Mouse (Mus musculus) heart, embryonic 14.5 days (tissue): ENCODE measurements at regions not wholly inside any gene's neighbourhood (a gene's known extent, or its start where the extent isn't known, plus 50 kb on each side); places are given as distances from the start of the nearest gene placed in this dataset.

Experiments used
- ATAC-seq: fragments of 200-750 bp; cut with Nextera tagmentation; 2 replicates; pipeline ENCODE4 v1.8.0; 2017; ENCODE audit warnings: low read depth, moderate TSS enrichment; ENCODE audit not compliant: insufficient number of reproducible peaks, insufficient read depth, low FRiP score
- H3K27ac ChIP-seq, 2 experiments: fragments of 200-500 bp in 1 of 2; fragments of 300-500 bp in 1 of 2; sonication (generic) in 1 of 2; replicated peaks in 1 of 2; 2 replicates each; pipeline ENCODE4 v1.5.1; 2012 to 2014; ENCODE audit warnings: low read depth in 2 of 2, low read length in 2 of 2, control low read depth in 1 of 2, mild to moderate bottlenecking in 1 of 2, mixed read lengths in 1 of 2; ENCODE audit not compliant: control insufficient read depth in 1 of 2, insufficient read depth in 1 of 2
- H3K27me3 ChIP-seq: fragments of 300-500 bp; sonication (generic); 2 replicates; pipeline ENCODE4 v1.6.1; 2014; ENCODE audit warnings: mild to moderate bottlenecking, low read length, control low read depth; ENCODE audit not compliant: control insufficient read depth, insufficient read depth
- H3K36me3 ChIP-seq: fragments of 300-500 bp; sonication (generic); 2 replicates; pipeline ENCODE4 v1.6.1; 2014; ENCODE audit warnings: mild to moderate bottlenecking, control low read depth, low read length, mixed read lengths; ENCODE audit not compliant: control insufficient read depth, insufficient read depth
- H3K4me1 ChIP-seq, 2 experiments: fragments of 200-500 bp in 1 of 2; fragments of 300-500 bp in 1 of 2; sonication (generic) in 1 of 2; 2 replicates each; pipeline ENCODE4 v1.6.1; 2012 to 2014; ENCODE audit warnings: low read length in 2 of 2, control low read depth in 1 of 2, mixed read lengths in 1 of 2; ENCODE audit not compliant: control insufficient read depth in 2 of 2, insufficient read depth in 2 of 2
- H3K4me2 ChIP-seq: fragments of 300-500 bp; sonication (generic); 2 replicates; pipeline ENCODE4 v1.6.1; 2014; ENCODE audit warnings: mild to moderate bottlenecking, low read length
- H3K4me3 ChIP-seq, 2 experiments: fragments of 200-500 bp in 1 of 2; fragments of 300-500 bp in 1 of 2; sonication (generic) in 1 of 2; 2 replicates each; pipeline ENCODE4 v1.5.1; 2012 to 2014; ENCODE audit warnings: low read length in 2 of 2, mild to moderate bottlenecking in 2 of 2, control low read depth in 1 of 2, low read depth in 1 of 2, moderate library complexity in 1 of 2; ENCODE audit not compliant: control insufficient read depth in 1 of 2, insufficient read depth in 1 of 2
- H3K9ac ChIP-seq: fragments of 300-500 bp; sonication (generic); 2 replicates; pipeline ENCODE4 v1.6.1; 2014; ENCODE audit warnings: mild to moderate bottlenecking, low read length
- H3K9me3 ChIP-seq: fragments of 300-500 bp; sonication (generic); 2 replicates; pipeline ENCODE4 v1.6.1; 2016; ENCODE audit warnings: low read length, control low read depth; ENCODE audit not compliant: control insufficient read depth
- WGBS: fragments of 180-500 bp; shearing (Covaris S2); extraction: QIAGEN DNeasy Blood & Tissue Kit; methylation state at CpG from one replicate; pipeline ENCODE4 v1.1.7; 2014; 5-methylcytosine and 5-hydroxymethylcytosine counted together

GRCm38 (mm10) chr2:18588232-18588631 is 84.0 kb upstream of the Commd3 start:
- peak overlapping the region; percentile 68 for H3K9ac ChIP-seq
- no peaks in the 10 kb centered on the region; a peak in 1 of 4 replicates for H3K4me1 ChIP-seq
- H3K27me3 ChIP-seq: no peaks in the 10 kb centered on the region; the same call in 1 of the 2 replicates
- no peaks in the 10 kb centered on the region for H3K9me3 ChIP-seq
- H3K36me3 ChIP-seq: no peaks in the 10 kb centered on the region
- no peak overlapping the region for H3K27ac ChIP-seq
- H3K4me2 ChIP-seq: peak overlapping the region; percentile 68
- ATAC-seq: no peak
- WGBS: 3% methylated on average over 4 of the region's 4 CpGs
- H3K4me3 ChIP-seq: peak overlapping the region; percentile 60 to 65

GRCm38 (mm10) chr2:18587746-18588231 is 84.4 kb upstream of the Commd3 start:
- H3K27me3 ChIP-seq: no peaks in the 10 kb centered on the region; the same call in 1 of the 2 replicates
- peak overlapping the region; percentile 68 for H3K9ac ChIP-seq
- H3K36me3 ChIP-seq: no peaks in the 10 kb centered on the region
- ATAC-seq: no peak
- no peaks in the 10 kb centered on the region; a peak in 1 of 4 replicates for H3K4me1 ChIP-seq
- H3K9me3 ChIP-seq: no peaks in the 10 kb centered on the region
- H3K27ac ChIP-seq: peak overlapping the region in 1 of 2 experiments; percentile 77; a peak in 2 of 4 replicates
- peak overlapping the region; percentile 60 to 65 for H3K4me3 ChIP-seq
- H3K4me2 ChIP-seq: peak overlapping the region; percentile 68
- 0% methylated on average over 16 of the region's 16 CpGs for whole genome bisulfite sequencing

GRCm38 (mm10) chr2:18586925-18587724 is 85.1 kb upstream of the Commd3 start:
- Histone ChIP-seq H3K4me3 (peak overlapping the region; percentile 60 to 65), H3K27me3 (no peaks in the 10 kb centered on the region; the same call in 1 of the 2 replicates), H3K4me2 (peak overlapping the region; percentile 68), H3K4me1 (no peaks in the 10 kb centered on the region; a peak in 1 of 4 replicates), H3K9me3 (no peaks in the 10 kb centered on the region), H3K36me3 (no peaks in the 10 kb centered on the region), H3K27ac (peak overlapping the region in 1 of 2 experiments; percentile 77; a peak in 3 of 4 replicates), H3K9ac (peak overlapping the region; percentile 68)
- WGBS: 1% methylated on average over 31 of the region's 31 CpGs
- peak; percentile 59; the same call in 1 of the 2 replicates for ATAC-seq

- Histone ChIP-seq H3K9me3 (no peaks in the 10 kb centered on the region), H3K4me1 (no peaks in the 10 kb centered on the region; a peak in 1 of 4 replicates), H3K4me3 (no peak overlapping the region), H3K9ac (no peak overlapping the region), H3K27me3 (no peaks in the 10 kb centered on the region; the same call in 1 of the 2 replicates), H3K4me2 (no peak overlapping the region), H3K27ac (no peak overlapping the region), H3K36me3 (no peaks in the 10 kb centered on the region)
- 45% methylated on average over 9 of the region's 9 CpGs for WGBS
- no peak for ATAC-seq
These were observed 86.4 kb upstream of the Commd3 start for GRCm38 (mm10) chr2:18585564-18586336.

GRCm38 (mm10) chr2:18558133-18558532 is 114.1 kb upstream of the Commd3 start:
- ATAC-seq: no peak

GRCm38 (mm10) chr2:18547964-18548643 is 124.1 kb upstream of the Commd3 start:
- ATAC-seq: no peak
- 50% methylated on average over 5 of the region's 5 CpGs for WGBS
- H3K4me1 ChIP-seq: no peaks in the 10 kb centered on the region
- H3K27ac ChIP-seq: no peak overlapping the region
- H3K4me3 ChIP-seq: no peak overlapping the region
- no peak overlapping the region for H3K9ac ChIP-seq
- H3K9me3 ChIP-seq: no peaks in the 10 kb centered on the region
- no peaks in the 10 kb centered on the region for H3K27me3 ChIP-seq
- H3K4me2 ChIP-seq: no peak overlapping the region
- H3K36me3 ChIP-seq: no peaks in the 10 kb centered on the region

More at GRCm38 (mm10) chr2:18558133-18558532, 114.1 kb upstream of the Commd3 start:
- Histone ChIP-seq H3K4me3 (no peak overlapping the region), H3K9me3 (no peaks in the 10 kb centered on the region), H3K9ac (no peak overlapping the region), H3K27ac (no peak overlapping the region), H3K4me2 (no peak overlapping the region), H3K4me1 (no peaks in the 10 kb centered on the region), H3K27me3 (no peaks in the 10 kb centered on the region), H3K36me3 (no peaks in the 10 kb centered on the region)
- WGBS: 64% methylated on average over 4 of the region's 4 CpGs

GRCm38 (mm10) chr2:18524387-18524786 is 131.8 kb upstream of the Dnajc1 start:
- Histone ChIP-seq H3K9me3 (no peaks in the 10 kb centered on the region), H3K9ac (no peak overlapping the region), H3K4me1 (no peaks in the 10 kb centered on the region), H3K4me3 (no peak overlapping the region), H3K27ac (no peak overlapping the region), H3K36me3 (no peaks in the 10 kb centered on the region), H3K27me3 (no peaks in the 10 kb centered on the region), H3K4me2 (no peak overlapping the region)
- ATAC-seq: no peak
- WGBS: 77% methylated on average over 7 of the region's 7 CpGs
